Mouse (Mus musculus) stomach, postnatal 0 days (tissue): ENCODE results near the gene Plaur.

Experiments used
- CTCF ChIP-seq: IDR thresholded peaks from 2 replicates; pipeline ENCODE4 v1.5.1; 2016; ENCODE audit warnings: antibody characterized with exemption, low read depth, mild to moderate bottlenecking, moderate library complexity
- EP300 ChIP-seq: optimal IDR thresholded peaks from 2 replicates; pipeline ENCODE3; 2016; ENCODE audit warnings: antibody characterized with exemption

- no peak for TF ChIP-seq CTCF
- no peak for TF ChIP-seq EP300
Measured at GRCm38 (mm10) chr7:24423107-24423763, 39.0 kb upstream of the Plaur start.
